Mouse (Mus musculus) urinary bladder, adult 18-20 months (tissue): ENCODE data around the gene Prdm13.
A peak's percentile ranks its signal among the peaks of the same experiment; 100 is the strongest.

Experiments
- DNase-seq, 2 experiments: peaks; one replicate each; pipeline ENCODE4 v3.0.0; 2022; ENCODE audit warnings: low spot score in 2 of 2, mixed read lengths in 2 of 2

Gene Prdm13

GRCm38 (mm10) chr4:21685595-21686091 lies at the start of gene Prdm13:
TSS of gene Prdm13 (minus strand) at chr4:21685963.
- no peak for DNase-seq

- peak; percentile 88 to 90 for DNase-seq
Measured at GRCm38 (mm10) chr4:21727615-21728165, 41.9 kb upstream of the Prdm13 start, which contains the start of gene Ccnc. TSS of gene Ccnc (plus strand) at chr4:21727701.

GRCm38 (mm10) chr4:21726912-21727614 lies 41.3 kb upstream of the Prdm13 start:
- peak in 1 of 2 experiments; percentile 4 for DNase-seq

GRCm38 (mm10) chr4:21722752-21723334 lies 37.1 kb upstream of the Prdm13 start:
- no peak for DNase-seq

GRCm38 (mm10) chr4:21712147-21712546 lies 26.4 kb upstream of the Prdm13 start:
- peak; percentile 49 to 63 for DNase-seq

- no peak for DNase-seq
Measured at GRCm38 (mm10) chr4:21705046-21705445, 19.3 kb upstream of the Prdm13 start.

- DNase-seq: peak in 1 of 2 experiments; percentile 38
Measured at GRCm38 (mm10) chr4:21695638-21696254, 10.0 kb upstream of the Prdm13 start.

- no peak for DNase-seq
Measured at GRCm38 (mm10) chr4:21690221-21690620, 4.5 kb upstream of the Prdm13 start.

GRCm38 (mm10) chr4:21689492-21689941 lies 3.8 kb upstream of the Prdm13 start:
- DNase-seq: no peak

GRCm38 (mm10) chr4:21688703-21689200 lies 3.0 kb upstream of the Prdm13 start:
- DNase-seq: no peak

GRCm38 (mm10) chr4:21687783-21688702 lies 2.3 kb upstream of the Prdm13 start:
- DNase-seq: no peak

GRCm38 (mm10) chr4:21686934-21687333 lies 1.2 kb upstream of the Prdm13 start:
- DNase-seq: no peak

- DNase-seq: no peak
Measured at GRCm38 (mm10) chr4:21686416-21686815, 653 bp upstream of the Prdm13 start.

GRCm38 (mm10) chr4:21684341-21684970 lies 1.3 kb downstream of the Prdm13 start:
- DNase-seq: no peak

GRCm38 (mm10) chr4:21682421-21683150 lies 3.2 kb downstream of the Prdm13 start:
- DNase-seq: no peak

- no peak for DNase-seq
Measured at GRCm38 (mm10) chr4:21680971-21681370, 4.8 kb downstream of the Prdm13 start.

GRCm38 (mm10) chr4:21679624-21680480 lies 5.9 kb downstream of the Prdm13 start:
- no peak for DNase-seq

- DNase-seq: no peak
Measured at GRCm38 (mm10) chr4:21678975-21679623, 6.7 kb downstream of the Prdm13 start.
